Mouse (Mus musculus) CD4-positive, CD25-positive, alpha-beta regulatory T cell, adult 4 months (primary cell): ENCODE data around the gene Aadac. TPM values are rescaled to one million over a fixed set of nuclear protein-coding genes. Genes with fewer than 3 reads are reported as not detected.

Experiments used
- ATAC-seq: one replicate; pipeline ENCODE4 v1.8.0; 2017
- polyA plus RNA-seq, 2 experiments: library from polyadenylated mRNA; unstranded; fragments of 100-300 nt; shearing (Covaris generic); gene quantifications; one replicate each; pipeline ENCODE4 v1.2.1; 2017

The Aadac gene
- polyA plus RNA-seq: not detected

GRCm38 (mm10) chr3:60025417-60025816 is at the start of gene Aadac:
Gene Aadac (plus strand): TSS chr3:60025717.
- no peak for ATAC-seq

GRCm38 (mm10) chr3:60003622-60004021 is 21.9 kb upstream of the Aadac start:
- no peak for ATAC-seq

- no peak for ATAC-seq
These were observed 19.1 kb upstream of the Aadac start, which contains the start of gene Aadacl2 for GRCm38 (mm10) chr3:60006443-60006842. Gene Aadacl2 (plus strand): TSS chr3:60006743.

GRCm38 (mm10) chr3:60031511-60031910 is 6.0 kb downstream of the Aadac start:
- no peak for ATAC-seq

GRCm38 (mm10) chr3:60046221-60046913 is 20.9 kb downstream of the Aadac start:
- no peak for ATAC-seq

- no peak for ATAC-seq
These were observed 27.9 kb downstream of the Aadac start for GRCm38 (mm10) chr3:60053231-60053927.

GRCm38 (mm10) chr3:60053931-60054330 is 28.4 kb downstream of the Aadac start:
- ATAC-seq: no peak

- no peak for ATAC-seq
These were observed 30.9 kb downstream of the Aadac start for GRCm38 (mm10) chr3:60056451-60056850.

GRCm38 (mm10) chr3:60057070-60057808 is 31.7 kb downstream of the Aadac start:
- no peak for ATAC-seq

GRCm38 (mm10) chr3:60057809-60058082 is 32.2 kb downstream of the Aadac start:
- no peak for ATAC-seq

GRCm38 (mm10) chr3:60078883-60079415 is 53.4 kb downstream of the Aadac start:
- no peak for ATAC-seq

GRCm38 (mm10) chr3:60080572-60080971 is 55.1 kb downstream of the Aadac start:
- no peak for ATAC-seq

GRCm38 (mm10) chr3:60081648-60082047 is 56.1 kb downstream of the Aadac start, which contains the start of gene Sucnr1:
Gene Sucnr1 (plus strand): TSS chr3:60081869.
- ATAC-seq: no peak

GRCm38 (mm10) chr3:60082746-60083145 is 57.2 kb downstream of the Aadac start:
- ATAC-seq: no peak

- ATAC-seq: no peak
These were observed 60.2 kb downstream of the Aadac start for GRCm38 (mm10) chr3:60085729-60086128.

Other genes with a start within 250 kb of the Aadac start
- not detected for gene Gm8298, start 164.7 kb upstream of the Aadac start, polyA plus RNA-seq
- gene C130079G13Rik, start 100.5 kb upstream of the Aadac start, polyA plus RNA-seq: not detected
- not detected for gene Aadacl2, start 19.0 kb upstream of the Aadac start, polyA plus RNA-seq
- not detected for gene Sucnr1, start 56.2 kb downstream of the Aadac start, polyA plus RNA-seq